Mouse (Mus musculus): ENCODE results near the gene Hoxc8. TPM values are rescaled to one million over a fixed set of nuclear protein-coding genes. Genes with fewer than 3 reads are reported as not detected.

Hoxc8 gene
- polyA plus RNA-seq, 1 experiment from 2014 or later = 4.5 TPM

GRCm38 (mm10) chr15:103032167-103032566 is 41.8 kb downstream of the Hoxc8 start:
- peaks cover 9% of the 10 kb centered on the region for H3K4me1 ChIP-seq (ENCODE audit: control insufficient read depth, insufficient read depth, low read length)
- peaks cover 69% of the 10 kb centered on the region for H3K27me3 ChIP-seq (replicated peaks; ENCODE audit: control insufficient read depth, insufficient read depth, low read length)
- no peaks in the 10 kb centered on the region for H3K36me3 ChIP-seq (ENCODE audit: control insufficient read depth, insufficient read depth, low read length)
- H3K9ac ChIP-seq (ENCODE audit: low read depth, low read length) = no peak overlapping the region
- no peak overlapping the region; the same call in 1 of the 2 replicates for H3K27ac ChIP-seq (ENCODE audit: low read length)
- H3K4me2 ChIP-seq (ENCODE audit: low read depth, low read length) = 0 out of 2 replicates have a peak overlapping the region, but pooled peaks have one; percentile 16
- no peaks in the 10 kb centered on the region for H3K9me3 ChIP-seq (ENCODE audit: control insufficient read depth, low read length)
- 0% methylated on average over 2 of the region's 3 CpGs for whole genome bisulfite sequencing
- ATAC-seq = no peak
- H3K4me3 ChIP-seq (ENCODE audit: low read length) = peak overlapping the region; percentile 14; the same call in 1 of the 2 replicates

- H3K36me3 ChIP-seq (ENCODE audit: control insufficient read depth, insufficient read depth, low read length) = no peaks in the 10 kb centered on the region
- H3K4me1 ChIP-seq (ENCODE audit: control insufficient read depth, insufficient read depth, low read length) = peaks cover 8% of the 10 kb centered on the region
- H3K27ac ChIP-seq (ENCODE audit: low read length) = peak overlapping the region; percentile 2; the same call in 1 of the 2 replicates
- H3K9me3 ChIP-seq (ENCODE audit: control insufficient read depth, low read length) = no peaks in the 10 kb centered on the region
- WGBS = 3% methylated on average over 26 of the region's 26 CpGs
- peak overlapping the region; percentile 16; the same call in 1 of the 2 replicates for H3K4me2 ChIP-seq (ENCODE audit: low read depth, low read length)
- peaks cover 70% of the 10 kb centered on the region for H3K27me3 ChIP-seq (replicated peaks; ENCODE audit: control insufficient read depth, insufficient read depth, low read length)
- H3K9ac ChIP-seq (ENCODE audit: low read depth, low read length) = no peak overlapping the region
- H3K4me3 ChIP-seq (ENCODE audit: low read length) = peak overlapping the region; percentile 14; the same call in 1 of the 2 replicates
- ATAC-seq = no peak
Observed at GRCm38 (mm10) chr15:103032646-103033575, 42.5 kb downstream of the Hoxc8 start.

- 2% methylated on average over 24 of the region's 24 CpGs for WGBS
- Histone ChIP-seq H3K4me3 (ENCODE audit: low read length) (peak overlapping the region; percentile 60), H3K4me2 (ENCODE audit: low read depth, low read length) (peak overlapping the region; percentile 65), H3K36me3 (ENCODE audit: control insufficient read depth, insufficient read depth, low read length) (no peaks in the 10 kb centered on the region), H3K27ac (ENCODE audit: low read length) (peak overlapping the region; percentile 68), H3K9ac (ENCODE audit: low read depth, low read length) (peak overlapping the region; percentile 82), H3K9me3 (ENCODE audit: control insufficient read depth, low read length) (no peaks in the 10 kb centered on the region), H3K4me1 (ENCODE audit: control insufficient read depth, insufficient read depth, low read length) (peaks cover 13% of the 10 kb centered on the region), H3K27me3 (replicated peaks; ENCODE audit: control insufficient read depth, insufficient read depth, low read length) (peaks cover 68% of the 10 kb centered on the region)
- peak; percentile 75 for ATAC-seq
Observed at GRCm38 (mm10) chr15:103034043-103034806, 43.8 kb downstream of the Hoxc8 start.

- peak; percentile 51 for ATAC-seq
- Histone ChIP-seq H3K4me1 (ENCODE audit: control insufficient read depth, insufficient read depth, low read length) (peaks cover 13% of the 10 kb centered on the region), H3K9ac (ENCODE audit: low read depth, low read length) (peak overlapping the region; percentile 82), H3K36me3 (ENCODE audit: control insufficient read depth, insufficient read depth, low read length) (no peaks in the 10 kb centered on the region), H3K4me2 (ENCODE audit: low read depth, low read length) (peak overlapping the region; percentile 65), H3K27me3 (replicated peaks; ENCODE audit: control insufficient read depth, insufficient read depth, low read length) (peaks cover 73% of the 10 kb centered on the region), H3K4me3 (ENCODE audit: low read length) (peak overlapping the region; percentile 60), H3K27ac (ENCODE audit: low read length) (peak overlapping the region; percentile 63), H3K9me3 (ENCODE audit: control insufficient read depth, low read length) (no peaks in the 10 kb centered on the region)
- 1% methylated on average over 34 of the region's 34 CpGs for WGBS
Observed at GRCm38 (mm10) chr15:103034807-103035547, 44.6 kb downstream of the Hoxc8 start.

- Histone ChIP-seq H3K27me3 (replicated peaks; ENCODE audit: control insufficient read depth, insufficient read depth, low read length) (peaks cover 73% of the 10 kb centered on the region), H3K4me2 (ENCODE audit: low read depth, low read length) (peak overlapping the region; percentile 65), H3K4me3 (ENCODE audit: low read length) (peak overlapping the region; percentile 60), H3K36me3 (ENCODE audit: control insufficient read depth, insufficient read depth, low read length) (no peaks in the 10 kb centered on the region), H3K9ac (ENCODE audit: low read depth, low read length) (peak overlapping the region; percentile 82), H3K4me1 (ENCODE audit: control insufficient read depth, insufficient read depth, low read length) (peaks cover 15% of the 10 kb centered on the region), H3K27ac (ENCODE audit: low read length) (peak overlapping the region; percentile 63), H3K9me3 (ENCODE audit: control insufficient read depth, low read length) (no peaks in the 10 kb centered on the region)
- 2% methylated on average over 14 of the region's 14 CpGs for WGBS
- ATAC-seq = no peak
Observed at GRCm38 (mm10) chr15:103035548-103035881, 45.1 kb downstream of the Hoxc8 start.

- Histone ChIP-seq H3K9ac (ENCODE audit: low read depth, low read length) (no peak overlapping the region), H3K27ac (ENCODE audit: low read length) (no peak overlapping the region), H3K27me3 (replicated peaks; ENCODE audit: control insufficient read depth, insufficient read depth, low read length) (peaks cover 78% of the 10 kb centered on the region), H3K4me3 (ENCODE audit: low read length) (no peak overlapping the region), H3K4me2 (ENCODE audit: low read depth, low read length) (no peak overlapping the region), H3K9me3 (ENCODE audit: control insufficient read depth, low read length) (no peaks in the 10 kb centered on the region), H3K4me1 (ENCODE audit: control insufficient read depth, insufficient read depth, low read length) (peaks cover 18% of the 10 kb centered on the region), H3K36me3 (ENCODE audit: control insufficient read depth, insufficient read depth, low read length) (no peaks in the 10 kb centered on the region)
- no peak for ATAC-seq
- WGBS = 50% methylated on average over 1 of the region's 1 CpGs
Observed at GRCm38 (mm10) chr15:103037579-103037978, 47.2 kb downstream of the Hoxc8 start.

GRCm38 (mm10) chr15:103038701-103039480 is 48.5 kb downstream of the Hoxc8 start:
- Histone ChIP-seq H3K36me3 (ENCODE audit: control insufficient read depth, insufficient read depth, low read length) (no peaks in the 10 kb centered on the region), H3K9me3 (ENCODE audit: control insufficient read depth, low read length) (no peaks in the 10 kb centered on the region), H3K4me1 (ENCODE audit: control insufficient read depth, insufficient read depth, low read length) (peaks cover 17% of the 10 kb centered on the region), H3K4me3 (ENCODE audit: low read length) (no peak overlapping the region), H3K27ac (ENCODE audit: low read length) (no peak overlapping the region; the same call in 1 of the 2 replicates), H3K4me2 (ENCODE audit: low read depth, low read length) (no peak overlapping the region), H3K27me3 (replicated peaks; ENCODE audit: control insufficient read depth, insufficient read depth, low read length) (peaks cover 75% of the 10 kb centered on the region), H3K9ac (ENCODE audit: low read depth, low read length) (peak overlapping the region; percentile 51)
- ATAC-seq = no peak
- WGBS = 37% methylated on average over 10 of the region's 10 CpGs

GRCm38 (mm10) chr15:103039609-103040008 is 49.2 kb downstream of the Hoxc8 start:
- no peaks in the 10 kb centered on the region for H3K9me3 ChIP-seq (ENCODE audit: control insufficient read depth, low read length)
- peaks cover 12% of the 10 kb centered on the region for H3K4me1 ChIP-seq (ENCODE audit: control insufficient read depth, insufficient read depth, low read length)
- no peaks in the 10 kb centered on the region for H3K36me3 ChIP-seq (ENCODE audit: control insufficient read depth, insufficient read depth, low read length)
- no peak overlapping the region for H3K4me2 ChIP-seq (ENCODE audit: low read depth, low read length)
- no peak overlapping the region for H3K4me3 ChIP-seq (ENCODE audit: low read length)
- ATAC-seq = no peak
- H3K27me3 ChIP-seq (replicated peaks; ENCODE audit: control insufficient read depth, insufficient read depth, low read length) = peaks cover 72% of the 10 kb centered on the region
- WGBS = 15% methylated on average over 3 of the region's 3 CpGs
- H3K27ac ChIP-seq (ENCODE audit: low read length) = no peak overlapping the region
- no peak overlapping the region for H3K9ac ChIP-seq (ENCODE audit: low read depth, low read length)
